Mouse (Mus musculus): ENCODE data around the gene Pik3r6. TPM values are rescaled to one million over a fixed set of nuclear protein-coding genes. Genes with fewer than 3 reads are reported as not detected.

Gene Pik3r6
- polyA plus RNA-seq, 2 experiments, result 2.2 to 2.9 TPM

DNA sequence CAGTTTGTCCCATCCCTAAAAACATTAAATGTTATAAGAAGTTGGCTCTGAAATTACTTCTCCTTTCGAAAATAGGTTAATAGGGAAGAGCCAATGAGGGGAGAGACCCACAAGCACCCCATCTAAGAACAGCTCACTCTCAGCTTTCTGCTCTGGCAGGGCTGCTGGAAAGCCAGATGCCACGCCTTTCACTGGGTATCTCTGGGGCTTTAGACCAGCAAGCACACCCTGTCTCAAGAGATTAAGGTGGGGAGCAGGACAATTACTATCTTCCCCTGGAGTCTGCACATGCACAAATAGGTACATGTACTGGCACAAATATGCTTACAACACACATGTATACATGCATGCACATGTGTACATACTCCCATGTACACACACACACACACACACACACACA, 95.1 kb downstream of the Pik3r6 start:
- DNase-seq (ENCODE audit: low spot score) (no peak), ATAC-seq (ENCODE audit: low FRiP score, low read depth) (no peak)
- 92% methylated on average over 2 of the region's 2 CpGs for WGBS
- H3K27me3 ChIP-seq (ENCODE audit: control insufficient read depth, insufficient read depth, low read length), result no peaks in the 10 kb centered on the region
- no peak overlapping the region for H3K9ac ChIP-seq (ENCODE audit: low read depth, low read length, severe bottlenecking)
- H3K9me3 ChIP-seq (ENCODE audit: control insufficient read depth, low read length), result no peaks in the 10 kb centered on the region
- no peak for TF ChIP-seq POLR2A (IDR thresholded peaks at IDR 0.05; ENCODE audit: borderline replicate concordance, extremely low read depth, insufficient read depth, insufficient read length)
- H3K4me1 ChIP-seq (ENCODE audit: control insufficient read depth, insufficient read depth, low read length), result peaks cover 28% of the 10 kb centered on the region
- H3K36me3 ChIP-seq (ENCODE audit: control insufficient read depth, insufficient read depth, low read length), result no peaks in the 10 kb centered on the region
- H3K27ac ChIP-seq (replicated peaks; ENCODE audit: low read depth, low read length), result no peak overlapping the region
- H3K4me2 ChIP-seq (replicated peaks; ENCODE audit: low read depth, low read length, severe bottlenecking), result no peak overlapping the region
- H3K4me3 ChIP-seq (replicated peaks; ENCODE audit: low read length), result no peak overlapping the region

DNA sequence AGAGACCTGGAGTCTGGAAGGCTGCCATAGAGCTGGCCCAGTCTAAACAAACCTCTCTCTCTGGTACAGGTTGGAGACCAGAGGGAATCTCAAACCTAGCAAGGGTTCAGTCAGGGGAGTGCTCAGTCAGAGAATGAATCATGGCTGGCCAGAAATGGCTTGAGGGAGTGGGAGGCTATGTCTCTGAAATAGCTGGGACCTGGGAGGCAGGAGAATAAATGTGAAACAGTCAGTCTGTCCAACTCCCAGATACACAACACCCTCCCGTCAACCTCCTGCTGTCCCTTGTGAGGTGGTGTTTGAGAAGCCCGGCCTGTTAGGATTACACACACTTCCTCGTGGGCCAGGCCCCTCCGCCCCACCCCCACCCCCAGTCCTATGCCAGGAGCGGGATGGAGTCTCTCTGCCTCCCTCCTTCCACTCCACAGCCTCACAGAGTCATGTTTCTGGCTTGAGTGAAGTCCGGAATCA, 97.8 kb downstream of the Pik3r6 start:
- Histone ChIP-seq H3K27ac (replicated peaks; ENCODE audit: low read depth, low read length) (peak overlapping the region; percentile 79), H3K9me3 (ENCODE audit: control insufficient read depth, low read length) (no peaks in the 10 kb centered on the region), H3K27me3 (ENCODE audit: control insufficient read depth, insufficient read depth, low read length) (no peaks in the 10 kb centered on the region), H3K4me1 (ENCODE audit: control insufficient read depth, insufficient read depth, low read length) (peaks cover 31% of the 10 kb centered on the region), H3K36me3 (ENCODE audit: control insufficient read depth, insufficient read depth, low read length) (no peaks in the 10 kb centered on the region), H3K4me2 (replicated peaks; ENCODE audit: low read depth, low read length, severe bottlenecking) (no peak overlapping the region), H3K9ac (ENCODE audit: low read depth, low read length, severe bottlenecking) (no peak overlapping the region), H3K4me3 (replicated peaks; ENCODE audit: low read length) (no peak overlapping the region)
- ATAC-seq (ENCODE audit: low FRiP score, low read depth) (peak; percentile 16; the same call in 1 of the 2 replicates), DNase-seq (ENCODE audit: low spot score) (peak; percentile 16)
- 14% methylated on average over 6 of the region's 6 CpGs for WGBS
- TF ChIP-seq POLR2A (IDR thresholded peaks at IDR 0.05; ENCODE audit: borderline replicate concordance, extremely low read depth, insufficient read depth, insufficient read length), result no peak

DNA sequence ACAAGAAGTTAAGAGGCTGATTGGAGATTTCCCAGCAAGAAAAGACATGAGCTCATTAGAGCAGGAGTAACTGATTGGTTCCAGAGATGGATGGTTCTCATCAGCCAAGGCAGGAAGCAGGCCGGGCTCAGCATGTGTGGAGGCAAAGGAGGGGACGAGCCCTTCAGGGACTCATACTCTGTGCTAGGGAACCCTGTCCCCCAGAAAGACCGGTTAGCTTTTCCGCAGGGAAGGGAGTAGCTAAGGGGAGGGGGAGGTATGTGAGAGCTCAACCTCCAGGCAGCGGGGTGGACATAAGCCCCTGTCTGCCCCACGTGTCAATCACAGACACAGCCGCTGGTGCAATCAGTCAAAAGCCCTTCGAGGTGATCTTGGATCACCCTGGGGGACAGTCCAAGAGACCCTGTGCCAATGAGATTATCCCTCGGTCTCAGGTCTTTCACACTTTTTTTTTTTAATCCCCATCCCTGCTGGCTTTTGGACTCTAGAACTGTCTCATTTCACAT, 98.7 kb downstream of the Pik3r6 start:
- Histone ChIP-seq H3K4me3 (replicated peaks; ENCODE audit: low read length) (no peak overlapping the region), H3K4me1 (ENCODE audit: control insufficient read depth, insufficient read depth, low read length) (peaks cover 31% of the 10 kb centered on the region), H3K27ac (replicated peaks; ENCODE audit: low read depth, low read length) (peak overlapping the region; percentile 79), H3K36me3 (ENCODE audit: control insufficient read depth, insufficient read depth, low read length) (no peaks in the 10 kb centered on the region), H3K9me3 (ENCODE audit: control insufficient read depth, low read length) (no peaks in the 10 kb centered on the region), H3K9ac (ENCODE audit: low read depth, low read length, severe bottlenecking) (no peak overlapping the region), H3K27me3 (ENCODE audit: control insufficient read depth, insufficient read depth, low read length) (no peaks in the 10 kb centered on the region), H3K4me2 (replicated peaks; ENCODE audit: low read depth, low read length, severe bottlenecking) (no peak overlapping the region; the same call in 1 of the 2 replicates)
- DNase-seq (ENCODE audit: low spot score) (peak; percentile 67), ATAC-seq (ENCODE audit: low FRiP score, low read depth) (0 out of 2 replicates have a peak, but pooled peaks have one; percentile 28)
- WGBS, result 11% methylated on average over 9 of the region's 9 CpGs
- TF ChIP-seq POLR2A (IDR thresholded peaks at IDR 0.05; ENCODE audit: borderline replicate concordance, extremely low read depth, insufficient read depth, insufficient read length), result no peak

Other genes starting within 250 kb of the Pik3r6 start
- gene Ntn1, start 102.2 kb upstream of the Pik3r6 start, polyA plus RNA-seq (2012; rRNA removed), result 18.5 and 22.0 TPM in 2 replicates
- 3.5 and 4.7 TPM in 2 replicates for gene Ntn1, start 102.2 kb upstream of the Pik3r6 start, polyA plus RNA-seq (2014; fragmentation: Nextera tagmentation; extraction: Ambion mirVana)
- 1.2 and 1.5 TPM in 2 replicates for gene Pik3r5, start 70.9 kb upstream of the Pik3r6 start, polyA plus RNA-seq (2012; rRNA removed)
- gene Pik3r5, start 70.9 kb upstream of the Pik3r6 start, polyA plus RNA-seq (2014; fragmentation: Nextera tagmentation; extraction: Ambion mirVana), result 0.52 and 0.95 TPM in 2 replicates
- gene Mfsd6l, start 53.2 kb downstream of the Pik3r6 start, polyA plus RNA-seq (2012; rRNA removed), result 0.31 and 0.33 TPM in 2 replicates
- 0.18 and 0.26 TPM in 2 replicates for gene Mfsd6l, start 53.2 kb downstream of the Pik3r6 start, polyA plus RNA-seq (2014; fragmentation: Nextera tagmentation; extraction: Ambion mirVana)
- 0.13 and 0.39 TPM in 2 replicates for gene Ccdc42, start 84.0 kb downstream of the Pik3r6 start, polyA plus RNA-seq (2012; rRNA removed)
- 0.50 and 1.1 TPM in 2 replicates for gene Ccdc42, start 84.0 kb downstream of the Pik3r6 start, polyA plus RNA-seq (2014; fragmentation: Nextera tagmentation; extraction: Ambion mirVana)
- gene Myh10, start 188.5 kb downstream of the Pik3r6 start, polyA plus RNA-seq (2012; rRNA removed), result 167 and 189 TPM in 2 replicates
- 129 and 136 TPM in 2 replicates for gene Myh10, start 188.5 kb downstream of the Pik3r6 start, polyA plus RNA-seq (2014; fragmentation: Nextera tagmentation; extraction: Ambion mirVana)

Data from limb, embryonic 14.5 days (tissue).